Mouse (Mus musculus) limb, embryonic 11.5 days (tissue): ENCODE measurements at regions not wholly inside any gene's neighbourhood (a gene's known extent, or its start where the extent isn't known, plus 50 kb on each side); places are given as distances from the start of the nearest gene placed in this dataset.

ENCODE experiments used
- ATAC-seq: fragments of 200-750 bp; cut with Nextera tagmentation; 2 replicates; pipeline ENCODE4 v1.8.0; 2017; ENCODE audit warnings: low read depth; ENCODE audit not compliant: insufficient number of reproducible peaks, low FRiP score, low TSS enrichment
- DNase-seq: peaks from one replicate; pipeline ENCODE4 v3.0.0-alpha.2; 2015; ENCODE audit warnings: low spot score
- H3K27ac ChIP-seq: fragments of 300-500 bp; sonication (generic); replicated peaks from 2 replicates; pipeline ENCODE4 v1.5.1; 2014; ENCODE audit warnings: low read depth, mild to moderate bottlenecking, low read length
- H3K27me3 ChIP-seq: fragments of 300-500 bp; sonication (generic); 2 replicates; pipeline ENCODE4 v1.6.1; 2014; ENCODE audit warnings: mild to moderate bottlenecking, low read length, mixed read lengths; ENCODE audit not compliant: control insufficient read depth, insufficient read depth
- H3K36me3 ChIP-seq: fragments of 300-500 bp; sonication (generic); 2 replicates; pipeline ENCODE4 v1.6.1; 2014; ENCODE audit warnings: mild to moderate bottlenecking, low read length, moderate library complexity, mixed read lengths; ENCODE audit not compliant: control insufficient read depth, insufficient read depth
- H3K4me1 ChIP-seq: fragments of 300-500 bp; sonication (generic); 2 replicates; pipeline ENCODE4 v1.6.1; 2014; ENCODE audit warnings: low read length, mixed read lengths; ENCODE audit not compliant: control insufficient read depth, insufficient read depth
- H3K4me2 ChIP-seq: fragments of 300-500 bp; sonication (generic); 2 replicates; pipeline ENCODE4 v1.6.1; 2014; ENCODE audit warnings: low read depth, mild to moderate bottlenecking, moderate library complexity; ENCODE audit not compliant: severe bottlenecking
- H3K4me3 ChIP-seq: fragments of 300-500 bp; sonication (generic); 2 replicates; pipeline ENCODE4 v1.5.1; 2014; ENCODE audit warnings: low read depth, low read length
- H3K9ac ChIP-seq: fragments of 300-500 bp; sonication (generic); 2 replicates; pipeline ENCODE4 v1.6.1; 2014; ENCODE audit warnings: mild to moderate bottlenecking, low read length
- H3K9me3 ChIP-seq: fragments of 300-500 bp; sonication (generic); 2 replicates; pipeline ENCODE4 v1.6.1; 2016; ENCODE audit warnings: low read length; ENCODE audit not compliant: control insufficient read depth
- WGBS: fragments of 180-500 bp; shearing (Covaris S2); extraction: QIAGEN DNeasy Blood & Tissue Kit; methylation state at CpG from one replicate; pipeline ENCODE4 v1.1.7; 2014; 5-methylcytosine and 5-hydroxymethylcytosine counted together

- H3K9me3 ChIP-seq, result no peaks in the 10 kb centered on the region
- H3K9ac ChIP-seq, result no peak overlapping the region
- 45% methylated on average over 3 of the region's 3 CpGs for WGBS
- DNase-seq (peak; percentile 58), ATAC-seq (no peak)
- no peak overlapping the region for H3K4me3 ChIP-seq
- 0 out of 2 replicates have a peak, but pooled peaks cover 5% of the 10 kb centered on the region for H3K27me3 ChIP-seq
- no peaks in the 10 kb centered on the region for H3K36me3 ChIP-seq
- H3K4me1 ChIP-seq, result peaks cover 25% of the 10 kb centered on the region
- no peak overlapping the region for H3K27ac ChIP-seq
- H3K4me2 ChIP-seq, result no peak overlapping the region
Measured at GRCm38 (mm10) chr17:85877426-85877825, 189.4 kb upstream of the Six2 start.

DNA sequence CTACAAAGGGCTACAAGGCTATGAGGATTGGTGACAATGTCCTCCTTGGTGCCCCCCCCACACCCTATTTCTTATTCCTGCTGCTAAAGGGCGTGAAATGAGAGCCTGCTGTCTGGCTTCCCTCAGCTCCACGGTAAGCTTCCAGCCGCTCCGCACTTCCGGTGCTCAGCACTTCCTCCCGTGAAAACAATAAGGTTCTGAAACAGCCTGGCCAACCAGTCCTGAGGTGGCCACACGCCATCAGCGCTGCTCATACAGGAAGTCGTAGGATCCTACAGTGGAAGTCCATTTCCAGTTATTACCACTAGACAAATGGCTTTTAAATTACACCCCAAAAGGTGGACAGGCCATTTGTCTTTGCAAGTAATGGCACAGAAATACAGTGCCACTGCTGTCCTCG, 188.8 kb upstream of the Six2 start:
- Histone ChIP-seq H3K27ac (no peak overlapping the region), H3K4me3 (no peak overlapping the region), H3K4me1 (peaks cover 19% of the 10 kb centered on the region), H3K9me3 (no peaks in the 10 kb centered on the region), H3K36me3 (no peaks in the 10 kb centered on the region), H3K4me2 (no peak overlapping the region), H3K27me3 (0 out of 2 replicates have a peak, but pooled peaks cover 5% of the 10 kb centered on the region), H3K9ac (no peak overlapping the region)
- DNase-seq (peak; percentile 53), ATAC-seq (no peak)
- whole genome bisulfite sequencing, result 20% methylated on average over 10 of the region's 10 CpGs

GRCm38 (mm10) chr17:85873853-85874586, 185.9 kb upstream of the Six2 start:
- Histone ChIP-seq H3K4me2 (no peak overlapping the region), H3K9me3 (no peaks in the 10 kb centered on the region), H3K9ac (no peak overlapping the region), H3K27ac (no peak overlapping the region), H3K36me3 (no peaks in the 10 kb centered on the region), H3K4me1 (peaks cover 32% of the 10 kb centered on the region), H3K27me3 (0 out of 2 replicates have a peak, but pooled peaks cover 5% of the 10 kb centered on the region), H3K4me3 (no peak overlapping the region)
- DNase-seq (no peak), ATAC-seq (no peak)
- WGBS, result 25% methylated on average over 13 of the region's 13 CpGs

DNA sequence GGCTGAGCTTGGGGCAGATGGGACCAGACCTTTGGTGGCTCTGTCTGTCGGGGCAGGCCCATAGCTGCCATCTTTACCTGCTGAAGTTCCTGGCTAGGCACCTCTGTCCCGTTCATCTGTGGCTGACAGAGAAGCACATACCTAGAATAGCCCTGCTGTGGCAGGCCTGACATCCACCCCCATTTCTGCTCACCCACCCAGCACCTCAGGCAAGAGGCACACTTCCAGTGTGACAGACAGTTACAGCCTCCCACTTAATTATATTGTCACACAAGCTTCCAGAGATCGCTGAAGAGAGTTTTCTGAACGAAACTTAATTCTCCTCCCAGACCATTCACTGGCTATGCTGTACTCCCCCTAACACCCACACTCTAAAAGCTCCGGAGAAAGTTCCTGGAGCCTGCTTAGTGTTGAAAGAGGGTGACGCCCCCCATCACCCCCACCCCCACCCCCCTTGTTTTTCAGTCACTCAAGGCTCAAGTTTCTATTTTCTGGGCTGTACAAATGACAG, 184.9 kb upstream of the Six2 start:
- ATAC-seq (no peak), DNase-seq (no peak)
- Histone ChIP-seq H3K4me2 (no peak overlapping the region), H3K9ac (no peak overlapping the region), H3K4me3 (no peak overlapping the region), H3K4me1 (peaks cover 43% of the 10 kb centered on the region), H3K36me3 (no peaks in the 10 kb centered on the region), H3K9me3 (no peaks in the 10 kb centered on the region), H3K27me3 (0 out of 2 replicates have a peak, but pooled peaks cover 5% of the 10 kb centered on the region), H3K27ac (no peak overlapping the region)
- WGBS, result 36% methylated on average over 6 of the region's 6 CpGs

DNA sequence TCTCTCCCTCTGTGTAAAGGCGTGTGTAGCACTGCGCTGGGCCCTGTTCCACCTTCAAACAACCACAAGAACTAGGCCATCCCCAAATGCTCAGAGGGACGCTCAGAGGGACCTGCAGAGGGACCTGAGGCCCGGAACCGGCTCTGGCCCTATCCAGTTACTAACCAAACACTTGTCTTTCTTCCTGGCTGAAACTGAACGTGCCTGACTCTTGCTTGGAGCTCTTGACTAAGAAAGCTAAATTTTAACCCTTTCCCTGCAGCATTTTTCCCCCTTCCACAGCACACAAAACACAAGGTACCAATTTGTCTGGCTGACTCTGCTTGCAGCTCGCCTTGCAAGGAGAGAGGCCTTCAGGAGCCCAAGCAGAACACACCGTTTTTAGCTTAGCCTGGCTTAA, 182.3 kb upstream of the Six2 start:
- Histone ChIP-seq H3K4me1 (peaks cover 36% of the 10 kb centered on the region), H3K27me3 (0 out of 2 replicates have a peak, but pooled peaks cover 5% of the 10 kb centered on the region), H3K9me3 (no peaks in the 10 kb centered on the region), H3K9ac (no peak overlapping the region), H3K27ac (peak overlapping the region; percentile 71), H3K4me3 (no peak overlapping the region), H3K4me2 (no peak overlapping the region), H3K36me3 (no peaks in the 10 kb centered on the region)
- 60% methylated on average over 8 of the region's 8 CpGs for WGBS
- DNase-seq, result peak; percentile 41
- ATAC-seq, result no peak

DNA sequence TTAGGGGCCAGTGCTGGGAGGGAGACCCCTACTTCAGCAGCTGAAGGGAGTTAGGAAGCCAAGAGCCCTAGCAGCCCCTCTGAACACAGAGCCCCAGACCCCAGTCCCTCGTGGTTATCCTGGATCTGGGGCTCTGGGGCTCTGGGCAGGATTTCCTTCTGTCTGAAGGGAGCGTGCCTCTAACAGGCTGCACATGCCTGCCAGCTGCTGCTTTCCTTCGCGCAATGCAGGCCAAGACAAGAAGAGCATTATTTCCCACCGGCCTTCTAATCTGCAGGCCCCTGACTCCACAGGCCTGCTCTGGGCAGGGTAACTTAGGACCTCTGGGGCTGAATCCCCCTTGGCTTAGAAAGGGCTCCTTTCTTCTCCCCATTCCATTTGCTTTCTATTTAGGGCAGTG, 181.1 kb upstream of the Six2 start:
- H3K36me3 ChIP-seq, result no peaks in the 10 kb centered on the region
- H3K27me3 ChIP-seq, result 0 out of 2 replicates have a peak, but pooled peaks cover 5% of the 10 kb centered on the region
- peak overlapping the region; percentile 71 for H3K27ac ChIP-seq
- H3K9me3 ChIP-seq, result no peaks in the 10 kb centered on the region
- no peak overlapping the region for H3K4me2 ChIP-seq
- H3K4me3 ChIP-seq, result no peak overlapping the region
- no peak overlapping the region for H3K9ac ChIP-seq
- DNase-seq (peak; percentile 69), ATAC-seq (peak; percentile 40; the same call in 1 of the 2 replicates)
- WGBS, result 24% methylated on average over 5 of the region's 5 CpGs
- H3K4me1 ChIP-seq, result peaks cover 31% of the 10 kb centered on the region

- no peak for DNase-seq
- peak overlapping the region; percentile 71; the same call in 1 of the 2 replicates for H3K27ac ChIP-seq
- WGBS, result 84% methylated on average over 12 of the region's 12 CpGs
- peaks cover 28% of the 10 kb centered on the region for H3K4me1 ChIP-seq
- no peak overlapping the region for H3K9ac ChIP-seq
- H3K9me3 ChIP-seq, result no peaks in the 10 kb centered on the region
- ATAC-seq, result no peak
- no peak overlapping the region for H3K4me3 ChIP-seq
- no peaks in the 10 kb centered on the region for H3K27me3 ChIP-seq
- H3K4me2 ChIP-seq, result no peak overlapping the region
- H3K36me3 ChIP-seq, result no peaks in the 10 kb centered on the region
Measured at GRCm38 (mm10) chr17:85867945-85868616, 180.0 kb upstream of the Six2 start.

DNA sequence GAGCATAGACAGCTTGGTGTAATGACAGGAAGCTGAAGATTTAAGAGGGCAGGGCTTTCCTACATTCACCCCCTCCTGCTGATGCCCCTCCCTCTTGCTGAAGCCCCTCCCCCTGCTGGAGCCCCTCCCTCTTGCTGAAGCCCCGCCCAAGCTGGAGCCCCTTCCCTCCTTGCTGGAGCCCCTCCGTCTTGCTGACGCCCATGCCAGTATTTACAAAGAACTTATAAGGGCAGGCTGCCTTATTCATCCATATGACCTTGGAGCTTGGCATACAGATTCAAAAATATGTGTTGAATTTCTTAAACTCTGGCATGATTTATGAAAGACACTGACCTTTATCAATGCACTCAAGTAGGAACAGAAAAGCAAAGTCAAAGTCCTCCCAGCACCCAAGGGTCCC, 178.5 kb upstream of the Six2 start:
- Histone ChIP-seq H3K9me3 (no peaks in the 10 kb centered on the region), H3K27ac (no peak overlapping the region), H3K36me3 (no peaks in the 10 kb centered on the region), H3K4me2 (no peak overlapping the region), H3K4me3 (no peak overlapping the region), H3K27me3 (no peaks in the 10 kb centered on the region), H3K9ac (no peak overlapping the region), H3K4me1 (peaks cover 28% of the 10 kb centered on the region)
- ATAC-seq (no peak), DNase-seq (no peak)
- 64% methylated on average over 3 of the region's 3 CpGs for WGBS
